Mouse (Mus musculus) embryonic facial prominence, embryonic 10.5 days (tissue): Measurements from ENCODE around the gene Fam71a. TPM values are rescaled to one million over a fixed set of nuclear protein-coding genes. Genes with fewer than 3 reads are reported as not detected.
"Not testable (repeated sequence)": the region's sequence is repeated elsewhere in the genome, so short reads cannot be mapped to it uniquely, and the experiment has no call there.

Experiments
- DNase-seq: peaks from one replicate; pipeline ENCODE4 v3.0.0-alpha.2; 2017; ENCODE audit warnings: low spot score
- H3K27ac ChIP-seq: fragments of 300-500 bp; sonication (generic); replicated peaks from 2 replicates; pipeline ENCODE4 v1.5.1; 2016; ENCODE audit warnings: mild to moderate bottlenecking
- H3K27me3 ChIP-seq: fragments of 300-500 bp; sonication (generic); replicated peaks from 2 replicates; pipeline ENCODE4 v1.6.1; 2016; ENCODE audit warnings: low read depth, mild to moderate bottlenecking; ENCODE audit not compliant: poor library complexity, severe bottlenecking
- H3K36me3 ChIP-seq: fragments of 300-500 bp; sonication (generic); replicated peaks from 2 replicates; pipeline ENCODE4 v1.6.1; 2016; ENCODE audit warnings: mild to moderate bottlenecking, moderate library complexity
- H3K4me1 ChIP-seq: fragments of 300-500 bp; sonication (generic); 2 replicates; pipeline ENCODE4 v1.6.1; 2016
- H3K4me3 ChIP-seq: fragments of 300-500 bp; sonication (generic); 2 replicates; pipeline ENCODE4 v1.5.1; 2016; ENCODE audit warnings: mild to moderate bottlenecking, moderate library complexity
- H3K9me3 ChIP-seq: fragments of 300-500 bp; sonication (generic); 2 replicates; pipeline ENCODE4 v1.6.1; 2016; ENCODE audit warnings: mild to moderate bottlenecking
- WGBS: fragments of 180-500 bp; shearing (Covaris S2); methylation state at CpG from one replicate; pipeline ENCODE4 v1.1.7; 2016; 5-methylcytosine and 5-hydroxymethylcytosine counted together
- polyA plus RNA-seq: library from polyadenylated mRNA; unstranded; fragments of >200 nt; fragmentation: Nextera tagmentation; extraction: Ambion mirVana; gene quantifications from 2 replicates; pipeline ENCODE4 v1.2.1, GENCODE M21; 2016

Fam71a gene
- polyA plus RNA-seq, 1 experiment from 2014 or later = not detected

GRCm38 (mm10) chr1:191178511-191179188, 14.0 kb upstream of the Fam71a start:
- H3K36me3 ChIP-seq = no peaks in the 10 kb centered on the region
- H3K27ac ChIP-seq = no peak overlapping the region
- DNase-seq = peak; percentile 19
- H3K9me3 ChIP-seq = no peaks in the 10 kb centered on the region
- H3K4me1 ChIP-seq = peaks cover 57% of the 10 kb centered on the region
- no peak overlapping the region for H3K4me3 ChIP-seq
- 32% methylated on average over 15 of the region's 15 CpGs for WGBS
- H3K27me3 ChIP-seq = peaks cover 70% of the 10 kb centered on the region

- no peak for DNase-seq
- H3K27me3 ChIP-seq = peaks cover 54% of the 10 kb centered on the region
- 70% methylated on average over 7 of the region's 7 CpGs for WGBS
- no peaks in the 10 kb centered on the region for H3K9me3 ChIP-seq
- peaks cover 40% of the 10 kb centered on the region for H3K4me1 ChIP-seq
- H3K36me3 ChIP-seq = no peaks in the 10 kb centered on the region
- no peak overlapping the region for H3K4me3 ChIP-seq
- H3K27ac ChIP-seq = no peak overlapping the region
Measured at GRCm38 (mm10) chr1:191176887-191177286, 12.3 kb upstream of the Fam71a start.

- WGBS = 19% methylated on average over 6 of the region's 6 CpGs
- Histone ChIP-seq H3K27ac (no peak overlapping the region), H3K4me1 (peaks cover 13% of the 10 kb centered on the region), H3K27me3 (peaks cover 11% of the 10 kb centered on the region; the same call in 1 of the 2 replicates), H3K4me3 (no peak overlapping the region), H3K36me3 (no peaks in the 10 kb centered on the region), H3K9me3 (no peaks in the 10 kb centered on the region)
- peak; percentile 53 for DNase-seq
Measured at GRCm38 (mm10) chr1:191172487-191172886, 7.9 kb upstream of the Fam71a start.

GRCm38 (mm10) chr1:191170444-191170843, 5.8 kb upstream of the Fam71a start:
- Histone ChIP-seq H3K9me3 (no peaks in the 10 kb centered on the region), H3K27me3 (no peaks in the 10 kb centered on the region), H3K36me3 (no peaks in the 10 kb centered on the region), H3K4me1 (peaks cover 10% of the 10 kb centered on the region), H3K4me3 (no peak overlapping the region), H3K27ac (no peak overlapping the region)
- DNase-seq = no peak
- 84% methylated on average over 2 of the region's 2 CpGs for WGBS

GRCm38 (mm10) chr1:191166189-191166588, 1.6 kb upstream of the Fam71a start:
- Histone ChIP-seq H3K27me3 (no peaks in the 10 kb centered on the region), H3K27ac (no peak overlapping the region), H3K4me3 (no peak overlapping the region), H3K9me3 (no peaks in the 10 kb centered on the region), H3K36me3 (no peaks in the 10 kb centered on the region), H3K4me1 (peaks cover 15% of the 10 kb centered on the region)
- DNase-seq = no peak
- 82% methylated on average over 4 of the region's 4 CpGs for WGBS

- 48% methylated on average over 3 of the region's 3 CpGs for WGBS
- Histone ChIP-seq H3K27ac (no peak overlapping the region), H3K9me3 (peaks cover 16% of the 10 kb centered on the region), H3K4me3 (no peak overlapping the region), H3K4me1 (peaks cover 6% of the 10 kb centered on the region; the same call in 1 of the 2 replicates), H3K27me3 (no peaks in the 10 kb centered on the region), H3K36me3 (no peaks in the 10 kb centered on the region)
- DNase-seq = no peak
Measured at GRCm38 (mm10) chr1:191154314-191154713, 10.3 kb downstream of the Fam71a start.

- Histone ChIP-seq H3K4me3 (no peak overlapping the region), H3K36me3 (no peaks in the 10 kb centered on the region), H3K27ac (no peak overlapping the region), H3K27me3 (no peaks in the 10 kb centered on the region), H3K9me3 (peaks cover 16% of the 10 kb centered on the region), H3K4me1 (peaks cover 6% of the 10 kb centered on the region; the same call in 1 of the 2 replicates)
- peak; percentile 47 for DNase-seq
- WGBS = 15% methylated on average over 4 of the region's 4 CpGs
Measured at GRCm38 (mm10) chr1:191153052-191153451, 11.6 kb downstream of the Fam71a start.

GRCm38 (mm10) chr1:191150924-191151605, 13.6 kb downstream of the Fam71a start:
- DNase-seq = no peak
- H3K36me3 ChIP-seq = no peaks in the 10 kb centered on the region
- no peak overlapping the region for H3K27ac ChIP-seq
- peaks cover 2% of the 10 kb centered on the region; the same call in 1 of the 2 replicates for H3K9me3 ChIP-seq
- H3K4me1 ChIP-seq = peaks cover 6% of the 10 kb centered on the region; the same call in 1 of the 2 replicates
- WGBS = 79% methylated on average over 8 of the region's 8 CpGs
- H3K27me3 ChIP-seq = no peaks in the 10 kb centered on the region
- H3K4me3 ChIP-seq = no peak overlapping the region

GRCm38 (mm10) chr1:191149489-191149888, 15.1 kb downstream of the Fam71a start:
- H3K27me3 ChIP-seq, H3K4me3 ChIP-seq, H3K36me3 ChIP-seq, DNase-seq, H3K4me1 ChIP-seq, H3K27ac ChIP-seq, H3K9me3 ChIP-seq: not testable (repeated sequence)
- WGBS = 89% methylated on average over 5 of the region's 5 CpGs

- peaks cover 5% of the 10 kb centered on the region; the same call in 1 of the 2 replicates for H3K9me3 ChIP-seq
- no peak for DNase-seq
- H3K27ac ChIP-seq = no peak overlapping the region
- H3K4me1 ChIP-seq = peaks cover 9% of the 10 kb centered on the region
- WGBS = 86% methylated on average over 8 of the region's 8 CpGs
- H3K4me3 ChIP-seq = no peak overlapping the region
- H3K36me3 ChIP-seq = no peaks in the 10 kb centered on the region
- H3K27me3 ChIP-seq = 0 out of 2 replicates have a peak, but pooled peaks cover 3% of the 10 kb centered on the region
Measured at GRCm38 (mm10) chr1:191140983-191141382, 23.6 kb downstream of the Fam71a start.

GRCm38 (mm10) chr1:191138874-191139495, 25.6 kb downstream of the Fam71a start:
- Histone ChIP-seq H3K9me3 (peaks cover 5% of the 10 kb centered on the region; the same call in 1 of the 2 replicates), H3K4me1 (peaks cover 14% of the 10 kb centered on the region), H3K27ac (no peak overlapping the region), H3K36me3 (no peaks in the 10 kb centered on the region), H3K27me3 (0 out of 2 replicates have a peak, but pooled peaks cover 3% of the 10 kb centered on the region), H3K4me3 (no peak overlapping the region)
- no peak for DNase-seq
- WGBS = 74% methylated on average over 7 of the region's 7 CpGs

- Histone ChIP-seq H3K36me3 (no peaks in the 10 kb centered on the region), H3K4me3 (no peak overlapping the region), H3K9me3 (peaks cover 5% of the 10 kb centered on the region; the same call in 1 of the 2 replicates), H3K27ac (no peak overlapping the region), H3K27me3 (0 out of 2 replicates have a peak, but pooled peaks cover 3% of the 10 kb centered on the region), H3K4me1 (peaks cover 14% of the 10 kb centered on the region)
- no peak for DNase-seq
- WGBS = 92% methylated on average over 4 of the region's 4 CpGs
Measured at GRCm38 (mm10) chr1:191138436-191138835, 26.2 kb downstream of the Fam71a start.
